Mouse (Mus musculus) bone marrow, adult 2 months (tissue): ENCODE data around the gene Fgf15.

Experiments used
- CTCF ChIP-seq: fragments of 200-500 bp; IDR thresholded peaks from 2 replicates; pipeline ENCODE4 v1.5.1; 2011; ENCODE audit warnings: low read length, control low read depth; ENCODE audit not compliant: control insufficient read depth, insufficient read depth
- POLR2A ChIP-seq: fragments of 200-500 bp; IDR thresholded peaks from 2 replicates; pipeline ENCODE4 v1.6.1; 2011; ENCODE audit warnings: low read depth, mild to moderate bottlenecking, control low read depth, low read length, borderline replicate concordance; ENCODE audit not compliant: control insufficient read depth

DNA sequence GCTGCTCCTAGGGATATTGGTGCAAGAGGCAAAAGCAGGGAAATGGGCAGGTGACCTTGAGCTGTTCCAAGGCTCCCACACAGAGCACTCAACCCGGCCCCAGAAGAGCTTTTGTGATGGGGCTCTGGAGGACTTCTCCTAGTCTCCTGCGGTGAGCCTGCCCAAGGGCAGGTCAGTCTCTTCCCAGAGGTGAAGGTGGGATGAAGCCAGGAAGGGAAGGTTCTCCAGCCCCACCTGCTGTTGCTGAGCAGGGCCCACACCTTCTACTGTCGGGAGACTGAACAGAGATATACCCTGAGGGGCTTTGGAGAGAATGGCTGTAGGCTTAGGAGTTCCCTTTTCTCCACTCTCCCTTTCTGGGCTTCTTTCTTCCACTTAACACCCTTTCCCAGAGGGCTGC lies 45.0 kb upstream of the Fgf15 start:
- TF ChIP-seq POLR2A (no peak), CTCF (no peak)
